Mouse (Mus musculus): ENCODE results near the gene Daxx.
"Not testable (repeated sequence)": the region's sequence is repeated elsewhere in the genome, so short reads cannot be mapped to it uniquely, and the experiment has no call there.

The Daxx gene

DNA sequence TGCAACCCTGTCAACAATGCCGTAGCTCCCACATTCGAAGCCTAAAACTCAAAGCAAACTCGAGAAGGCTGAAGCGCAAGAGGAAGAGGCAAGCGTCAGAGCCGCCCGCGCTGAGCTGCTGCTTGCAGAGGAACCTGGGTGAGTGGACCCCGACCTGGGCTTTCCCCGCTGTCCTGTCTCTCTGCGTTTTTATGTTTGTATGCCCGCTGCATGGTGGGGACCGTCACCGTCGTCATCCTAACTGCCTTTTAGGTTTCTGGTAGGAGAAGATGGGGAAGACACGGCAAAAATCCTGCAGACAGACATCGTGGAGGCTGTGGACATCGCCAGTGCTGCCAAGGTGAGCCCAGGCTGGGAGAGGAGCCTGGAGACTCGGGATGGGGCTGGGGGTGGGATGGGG lies 32.2 kb downstream of the Daxx start:
- DNase-seq (ENCODE audit: low read depth in 2 of 2, low spot score in 2 of 2) = no peak

DNA sequence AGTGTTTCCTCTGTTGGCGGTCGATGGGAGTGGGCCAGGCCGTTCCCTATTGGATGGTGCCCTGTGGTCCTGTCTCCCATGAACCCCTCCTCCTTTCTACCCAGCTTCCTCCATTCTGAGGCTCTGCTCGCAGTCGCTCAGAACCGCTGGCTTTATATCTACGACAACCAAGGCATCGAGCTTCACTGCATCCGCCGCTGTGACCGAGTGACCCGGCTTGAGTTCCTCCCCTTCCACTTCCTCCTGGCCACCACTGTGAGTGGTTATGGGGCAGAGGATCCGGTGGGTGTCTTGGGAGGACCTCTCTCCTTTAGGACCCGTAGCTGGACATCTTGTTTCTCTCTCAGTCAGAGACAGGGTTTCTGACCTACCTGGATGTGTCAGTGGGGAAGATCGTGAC lies 34.2 kb downstream of the Daxx start:
- DNase-seq (ENCODE audit: low read depth in 2 of 2, low spot score in 2 of 2) = no peak

DNA sequence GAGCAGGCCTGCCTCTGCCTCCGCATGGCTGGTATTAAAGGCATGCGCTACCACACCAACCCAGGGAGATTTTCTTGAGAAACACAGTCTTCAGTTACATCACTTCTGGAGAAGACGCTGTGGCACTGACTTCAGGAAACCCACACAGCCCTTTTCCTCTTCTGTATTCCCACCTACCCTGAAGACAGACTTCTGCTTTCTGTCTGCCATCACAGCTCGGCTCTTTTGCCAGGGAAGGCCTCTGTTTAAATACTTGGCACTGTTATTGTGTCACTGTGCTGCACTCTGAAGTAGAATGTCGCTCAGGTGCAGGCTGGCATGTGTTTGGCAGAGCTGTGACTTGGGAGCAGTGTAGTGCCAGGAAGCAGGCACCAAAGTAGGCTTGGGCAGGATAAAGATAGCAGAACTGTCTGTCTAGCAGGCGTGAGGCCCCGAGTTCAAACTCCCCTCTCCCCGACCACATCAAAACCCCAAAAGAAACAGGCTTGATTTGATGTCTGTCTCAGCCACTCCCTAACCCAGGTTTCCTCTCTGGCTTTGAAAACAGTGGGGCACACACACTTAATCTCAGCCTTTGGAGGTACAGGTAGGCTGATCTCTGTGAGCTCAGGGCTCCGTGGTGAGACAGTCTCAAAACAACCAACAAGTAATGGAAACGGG lies 38.3 kb downstream of the Daxx start:
- DNase-seq (ENCODE audit: low read depth in 2 of 2, low spot score in 2 of 2) = peak in 1 of 2 experiments; percentile 61

DNA sequence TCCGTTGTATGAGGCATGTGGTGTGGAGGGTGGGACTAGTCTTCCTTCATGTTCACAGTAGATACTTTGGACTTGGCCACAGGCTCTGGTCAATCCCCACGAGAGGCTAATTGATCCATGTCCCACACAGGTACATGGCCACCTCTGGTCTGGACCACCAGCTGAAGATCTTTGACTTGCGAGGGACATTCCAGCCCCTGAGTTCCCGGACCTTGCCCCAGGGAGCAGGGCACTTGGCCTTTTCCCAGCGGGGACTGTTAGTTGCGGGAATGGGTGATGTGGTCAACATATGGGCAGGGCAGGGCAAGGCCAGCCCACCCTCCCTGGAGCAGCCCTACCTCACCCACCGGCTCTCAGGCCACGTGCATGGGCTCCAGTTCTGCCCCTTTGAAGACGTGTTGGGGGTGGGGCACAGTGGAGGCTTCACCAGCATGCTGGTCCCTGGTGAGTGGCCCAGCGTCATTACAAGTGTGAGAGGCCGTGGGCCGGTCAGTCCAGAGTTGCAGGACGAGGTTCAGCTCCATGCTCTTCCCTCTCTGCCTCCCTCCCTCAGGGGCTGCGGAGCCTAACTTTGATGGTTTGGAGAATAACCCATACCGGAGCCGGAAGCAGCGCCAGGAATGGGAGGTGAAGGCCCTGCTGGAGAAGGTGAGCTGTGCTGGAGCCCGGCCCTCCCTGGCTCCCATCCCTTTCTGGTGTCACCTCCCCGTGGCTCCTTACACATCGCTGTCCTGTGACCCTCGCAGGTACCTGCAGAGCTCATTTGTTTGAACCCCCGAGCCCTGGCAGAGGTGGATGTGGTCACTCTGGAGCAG lies 39.1 kb downstream of the Daxx start:
- no peak for DNase-seq (ENCODE audit: low read depth in 2 of 2, low spot score in 2 of 2)

DNA sequence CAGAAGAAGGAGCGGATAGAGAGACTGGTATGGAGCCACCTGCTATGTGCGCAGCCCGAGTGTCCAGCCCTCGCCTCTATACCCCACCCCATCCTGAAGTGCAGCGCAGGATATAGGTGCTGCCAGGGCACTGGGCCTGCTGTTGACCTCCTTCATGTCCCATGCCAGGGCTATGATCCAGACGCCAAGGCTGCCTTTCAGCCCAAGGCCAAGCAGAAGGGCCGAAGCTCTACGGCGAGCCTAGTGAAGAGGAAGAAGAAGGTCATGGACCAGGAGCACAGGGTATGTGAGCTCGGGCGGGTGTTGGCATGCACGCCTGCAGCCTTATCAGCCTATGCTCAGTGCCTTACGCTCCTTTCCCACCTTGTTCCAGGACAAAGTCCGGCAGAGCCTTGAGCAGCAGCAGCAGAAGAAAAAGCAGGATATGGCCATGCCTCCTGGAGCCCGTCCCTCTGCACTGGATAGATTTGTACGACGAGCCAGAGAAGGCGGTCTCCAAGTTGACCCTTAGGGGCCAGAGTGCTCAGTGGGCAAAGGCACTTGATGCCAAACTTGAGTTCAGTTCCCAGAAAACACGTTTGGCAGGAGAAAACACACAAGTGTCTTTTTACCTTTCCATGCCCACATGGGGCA lies 39.8 kb downstream of the Daxx start:
- no peak for DNase-seq (ENCODE audit: low read depth in 2 of 2, low spot score in 2 of 2)

DNA sequence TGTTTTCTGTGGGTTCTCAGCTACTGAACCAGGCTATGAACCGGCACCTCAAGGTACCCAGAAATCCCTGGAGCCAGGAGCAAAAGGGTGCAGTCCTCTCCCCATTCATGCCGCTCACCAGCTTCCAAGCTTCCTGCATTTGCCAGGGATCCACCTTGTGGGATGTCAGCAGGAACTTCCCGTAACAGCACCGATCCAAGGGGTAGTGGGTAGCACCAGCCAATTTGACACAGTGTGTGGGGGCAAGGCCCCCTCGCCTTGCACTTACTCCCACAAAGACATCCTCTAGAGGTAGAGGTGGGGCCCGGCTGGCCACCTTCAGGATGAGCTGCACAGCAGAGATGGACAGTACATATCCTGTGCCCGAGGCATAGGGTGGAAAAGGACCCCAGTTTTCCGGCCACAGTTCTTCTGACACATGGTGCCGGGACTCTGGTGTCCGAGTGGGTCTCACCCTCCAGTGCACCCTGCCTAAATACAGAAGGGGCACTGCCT lies 41.0 kb downstream of the Daxx start:
- no peak for DNase-seq (ENCODE audit: low read depth in 2 of 2, low spot score in 2 of 2)

DNA sequence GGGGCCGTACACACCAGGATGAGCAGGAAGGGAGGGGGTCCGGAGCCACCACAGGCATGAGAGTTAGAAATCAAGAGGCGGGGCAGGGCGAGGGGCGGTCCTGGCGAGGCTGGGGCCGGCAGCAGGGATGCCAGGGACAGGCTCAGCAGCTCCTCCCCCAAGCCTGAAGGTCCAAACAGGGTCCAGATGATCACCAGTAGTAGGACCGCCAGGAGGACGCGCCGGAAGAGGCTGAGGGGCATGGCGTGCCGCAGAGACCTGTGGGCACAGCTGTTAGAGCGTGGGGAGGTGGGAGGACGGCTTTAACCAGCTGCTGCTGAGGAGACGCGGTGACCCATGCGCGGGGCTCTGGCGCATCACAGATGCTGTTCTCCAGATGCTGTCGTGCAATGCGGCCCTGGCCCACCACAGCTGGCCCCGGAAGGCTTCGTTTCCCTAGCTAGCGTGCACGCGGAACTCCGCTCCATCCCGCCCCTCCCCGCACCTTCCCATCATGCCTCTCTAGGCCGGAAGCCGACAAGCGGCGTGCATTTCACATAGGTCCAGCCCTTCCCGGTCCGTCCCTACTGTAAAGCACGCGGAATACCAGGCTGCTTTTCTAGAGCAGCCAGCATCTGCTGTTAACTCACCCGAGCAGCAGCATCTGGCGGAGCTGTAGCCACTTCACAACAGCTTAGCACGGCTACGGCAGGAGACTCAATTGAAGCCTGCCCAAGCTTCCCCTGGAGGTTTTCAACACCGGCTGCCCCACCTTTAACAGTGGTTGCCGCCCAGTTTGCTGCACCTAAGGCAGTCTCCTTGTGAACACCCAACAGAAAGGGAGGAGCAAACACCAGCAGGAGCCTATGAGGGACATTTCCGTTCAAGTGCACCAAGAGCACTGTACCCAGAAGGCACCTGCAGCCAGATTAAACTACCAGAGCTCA lies 42.1 kb downstream of the Daxx start, which contains the start of gene B3galt4:
TSS of gene B3galt4 (minus strand) at position 468 of the 926 bp plus-strand sequence.
- peak; percentile 70 to 74 for DNase-seq (ENCODE audit: low read depth in 2 of 2, low spot score in 2 of 2)

DNA sequence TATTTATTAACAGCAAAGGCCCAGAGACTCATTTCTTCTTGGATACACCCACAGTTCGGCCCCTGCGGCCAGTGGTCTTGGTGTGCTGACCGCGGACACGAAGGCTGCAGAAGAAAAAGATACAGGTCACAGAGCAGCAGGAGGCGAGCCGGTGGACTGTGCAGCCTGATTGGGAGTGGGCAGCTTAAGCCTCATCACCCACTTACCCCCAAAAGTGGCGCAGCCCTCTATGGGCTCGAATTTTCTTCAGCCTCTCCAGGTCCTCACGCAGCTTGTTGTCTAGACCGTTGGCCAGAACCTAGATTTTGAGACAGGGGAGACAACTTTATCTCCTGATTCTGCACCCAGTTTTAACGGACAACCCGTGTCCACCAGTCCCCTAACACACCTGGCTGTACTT lies 42.8 kb downstream of the Daxx start:
- not testable (repeated sequence) for DNase-seq (ENCODE audit: low read depth in 2 of 2, low spot score in 2 of 2)

DNA sequence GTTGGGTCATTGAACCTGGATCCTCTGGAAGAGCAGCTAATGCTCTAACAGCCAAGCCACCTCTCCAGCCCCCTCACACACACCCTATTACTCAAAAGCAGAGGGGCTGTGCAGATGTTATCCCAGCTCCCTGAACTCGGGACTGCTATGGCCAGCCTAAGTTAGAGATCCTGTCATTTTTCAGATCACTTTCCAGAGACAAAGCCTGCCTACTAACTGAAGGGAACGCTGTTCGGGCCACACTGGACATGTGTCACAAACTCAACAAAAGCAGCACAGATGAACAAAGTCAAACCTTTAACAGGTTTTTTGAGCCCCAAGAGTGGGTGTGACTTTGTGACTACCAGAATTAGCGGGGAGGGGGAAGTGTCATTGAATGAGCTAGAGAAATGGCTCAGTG lies 43.7 kb downstream of the Daxx start:
- no peak for DNase-seq (ENCODE audit: low read depth in 2 of 2, low spot score in 2 of 2)

DNA sequence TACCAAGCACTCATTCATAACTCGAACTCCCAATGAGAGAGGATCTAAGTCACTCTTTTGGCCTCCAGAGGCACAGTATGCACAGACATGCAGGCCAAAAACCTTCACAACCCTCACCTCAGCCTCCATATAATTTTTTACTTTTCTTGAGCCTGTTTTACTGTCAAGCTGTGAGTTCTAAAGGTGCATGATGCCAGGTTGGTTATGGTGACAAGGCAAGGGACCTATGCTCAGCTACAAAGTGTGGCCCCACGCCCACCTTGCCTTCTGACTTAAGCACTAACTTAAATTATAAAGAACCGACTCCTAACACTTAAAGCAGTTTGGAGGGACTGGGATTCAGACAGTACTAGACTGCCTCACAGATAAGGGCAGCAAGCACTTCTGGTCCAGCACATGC lies 44.1 kb downstream of the Daxx start:
- no peak for DNase-seq (ENCODE audit: low read depth in 2 of 2, low spot score in 2 of 2)

DNA sequence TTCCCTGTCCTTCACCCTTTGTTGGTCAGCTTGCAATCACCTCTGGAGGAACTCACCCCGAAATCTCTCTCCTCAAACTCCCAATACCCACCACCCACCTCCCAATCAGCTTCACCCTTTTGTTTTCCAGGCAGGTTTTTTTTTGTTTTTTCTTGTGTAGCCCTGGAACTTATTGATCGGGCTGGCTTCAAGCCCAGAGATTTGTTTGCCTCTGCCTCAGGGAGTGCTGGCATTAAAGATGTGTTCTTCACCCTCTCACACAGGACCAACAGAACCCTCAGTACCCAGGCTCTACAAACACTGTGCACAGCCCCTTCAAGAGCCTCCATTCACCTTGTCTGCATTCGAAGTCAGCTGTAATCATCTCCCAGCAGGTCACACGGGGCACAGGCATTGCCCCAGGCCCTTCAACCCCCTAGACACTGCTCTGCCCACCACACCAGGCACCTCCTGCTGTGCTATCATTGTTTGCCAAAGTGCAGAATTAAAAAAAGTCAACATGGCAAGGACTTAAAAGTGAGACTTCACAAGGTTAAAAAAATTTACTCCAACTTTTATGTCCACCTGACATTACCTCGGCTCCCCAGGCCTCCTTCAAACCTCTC lies 44.8 kb downstream of the Daxx start:
- no peak for DNase-seq (ENCODE audit: low read depth in 2 of 2, low spot score in 2 of 2)

DNA sequence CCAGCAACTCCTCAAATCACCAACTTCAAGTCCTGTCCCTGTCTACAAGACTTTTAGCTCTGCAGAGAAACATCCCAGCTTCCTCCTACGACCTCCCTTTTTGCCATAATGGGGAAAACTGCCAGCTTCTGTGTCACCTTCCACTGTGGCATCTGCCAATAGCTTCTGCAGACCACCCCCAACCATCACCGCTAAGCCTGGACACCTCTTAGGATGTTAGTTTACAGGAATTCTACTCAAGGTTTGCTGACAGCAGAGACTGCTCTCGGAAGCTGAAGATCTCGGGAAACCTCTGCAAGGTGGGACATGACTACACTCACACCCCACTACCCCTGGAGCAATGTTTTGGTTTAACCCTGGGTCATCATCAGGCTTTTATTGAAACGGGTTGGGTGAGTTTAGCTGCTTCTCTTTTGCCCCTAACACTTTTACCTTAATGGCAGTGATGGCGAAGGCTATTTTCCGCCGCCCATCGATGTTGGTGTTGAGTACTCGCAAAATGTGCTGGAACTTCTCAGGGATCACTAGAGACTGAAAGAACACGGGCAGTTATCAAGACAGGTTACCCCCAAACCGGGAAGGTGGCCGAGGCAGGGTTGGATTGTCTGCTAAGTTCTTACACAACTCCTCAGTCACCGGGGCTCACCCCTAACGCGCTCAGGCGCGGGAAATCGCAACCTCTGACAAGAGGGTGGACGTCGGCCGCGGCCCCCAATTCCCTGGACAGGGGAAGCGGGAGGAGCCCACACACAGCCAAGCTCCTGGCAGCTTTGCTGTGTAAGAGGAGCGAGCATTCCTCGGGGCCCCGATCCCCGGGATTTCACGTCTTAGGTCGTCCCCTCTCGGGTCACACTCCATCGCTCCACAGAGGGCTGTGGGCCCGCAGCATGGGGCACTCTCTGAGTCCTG lies 45.7 kb downstream of the Daxx start:
- no peak for DNase-seq (ENCODE audit: low read depth in 2 of 2, low spot score in 2 of 2)

DNA sequence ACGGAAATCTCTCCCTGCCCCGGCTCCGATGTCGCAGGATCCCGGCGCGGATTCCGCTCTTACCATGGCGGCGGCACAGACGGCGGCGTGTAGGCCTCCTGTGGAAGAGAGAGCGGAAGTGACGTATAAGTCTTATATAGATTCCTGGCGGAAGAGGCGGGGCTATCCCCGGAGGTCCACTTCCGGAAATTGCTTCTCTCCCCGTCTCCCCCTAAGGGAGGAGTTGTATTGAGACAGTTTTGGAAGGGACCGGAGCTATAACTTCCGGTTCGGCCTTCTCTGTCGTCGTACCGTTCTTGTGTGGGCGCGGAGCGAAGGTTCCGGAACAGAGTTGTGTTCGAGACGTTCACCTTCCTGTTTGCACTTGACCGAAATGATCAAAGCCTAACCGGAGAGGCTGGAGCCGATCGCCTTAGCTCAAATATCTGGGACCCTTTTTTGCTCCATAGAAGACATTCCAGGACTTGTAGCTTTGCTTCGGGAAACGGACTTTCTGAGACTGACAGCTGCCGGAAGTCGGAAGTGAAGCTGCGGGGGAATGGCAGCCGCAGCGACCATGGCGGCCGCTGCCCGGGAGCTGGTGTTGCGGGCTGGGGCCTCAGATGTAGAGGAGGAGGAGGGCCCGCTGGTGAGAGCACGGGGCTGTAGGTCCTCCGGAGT lies 46.5 kb downstream of the Daxx start, which contains the start of the genes Vps52 and Rps18:
TSS of gene Vps52 (plus strand) at position 258 of the 660 bp plus-strand sequence.
TSS of gene Rps18 (minus strand) at position 447 of the 660 bp plus-strand sequence.
- DNase-seq (ENCODE audit: low read depth in 2 of 2, low spot score in 2 of 2) = peak; percentile 97 to 98

DNA sequence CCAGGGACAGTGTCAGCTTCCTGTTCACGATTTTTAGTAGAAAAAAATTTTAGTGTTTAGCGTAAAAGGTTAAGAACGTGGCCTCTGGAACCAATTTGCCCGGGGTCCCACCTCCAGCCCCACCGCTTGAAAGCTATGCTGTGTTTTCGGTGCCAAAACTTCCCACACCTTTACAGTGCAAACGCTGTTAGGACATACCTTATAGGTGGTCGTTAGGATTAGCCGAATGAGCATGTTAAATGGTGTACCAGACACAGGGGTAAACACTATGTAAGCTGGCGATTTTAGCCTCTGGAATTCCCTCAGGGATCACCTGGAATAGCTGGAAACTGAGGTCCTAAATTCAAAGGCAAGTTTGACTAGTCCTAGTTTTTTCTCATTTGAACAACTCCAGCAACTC lies 47.1 kb downstream of the Daxx start:
- no peak for DNase-seq (ENCODE audit: low read depth in 2 of 2, low spot score in 2 of 2)

DNA sequence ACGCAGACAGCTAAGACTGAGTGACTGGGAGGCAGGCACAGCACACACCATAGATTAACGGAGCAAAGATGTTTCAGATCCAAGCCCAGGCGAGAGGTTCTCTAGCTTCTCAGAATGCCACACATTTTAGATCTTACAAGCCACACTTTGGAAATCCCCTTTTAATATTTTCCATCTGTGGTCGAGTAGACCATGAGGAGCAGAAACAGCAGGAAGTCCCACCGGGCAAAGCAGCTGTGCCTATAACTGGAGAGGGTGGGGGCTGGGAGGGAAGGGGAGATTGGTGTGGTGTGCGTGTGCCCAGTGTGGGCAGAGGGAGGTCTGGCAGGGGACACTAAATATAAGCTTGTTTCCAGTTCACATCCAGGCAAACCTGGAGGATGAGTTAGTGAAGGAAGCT lies 48.3 kb downstream of the Daxx start:
- no peak for DNase-seq (ENCODE audit: low read depth in 2 of 2, low spot score in 2 of 2)

DNA sequence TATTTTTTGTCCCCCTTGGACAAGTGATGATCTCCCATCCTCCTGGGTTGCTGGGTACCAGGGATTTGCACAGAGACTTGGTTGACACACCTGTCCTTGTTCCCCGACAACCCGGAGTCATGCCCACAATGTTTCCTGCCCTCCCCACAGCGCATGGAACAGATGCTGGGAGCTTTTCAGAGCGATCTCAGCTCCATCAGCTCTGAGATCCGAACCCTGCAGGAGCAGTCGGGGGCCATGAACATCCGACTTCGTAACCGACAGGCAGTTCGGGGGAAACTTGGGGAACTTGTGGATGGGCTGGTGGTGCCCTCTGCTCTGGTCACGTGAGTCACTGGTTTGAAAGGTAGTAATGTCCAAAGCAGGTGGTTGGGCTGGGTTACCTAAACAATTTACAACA lies 49.2 kb downstream of the Daxx start:
- DNase-seq (ENCODE audit: low read depth in 2 of 2, low spot score in 2 of 2) = no peak

DNA sequence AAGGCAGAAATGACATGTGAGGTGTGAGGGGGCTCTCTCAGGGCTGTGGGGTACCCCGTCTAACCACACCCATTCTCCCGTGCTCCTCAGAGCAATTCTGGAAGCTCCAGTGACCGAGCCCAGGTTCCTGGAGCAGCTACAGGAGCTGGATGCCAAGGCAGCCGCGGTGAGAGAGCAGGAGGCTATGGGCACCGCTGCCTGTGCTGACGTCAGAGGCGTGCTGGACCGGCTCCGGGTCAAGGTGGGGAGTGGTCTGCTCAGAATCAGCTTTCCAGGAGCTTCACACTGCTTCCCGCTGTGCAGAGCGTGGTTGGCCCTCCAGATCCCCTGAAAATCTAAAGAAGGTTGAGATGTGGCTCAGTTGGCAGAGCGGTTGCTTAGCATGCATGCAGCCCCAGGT lies 49.9 kb downstream of the Daxx start:
- DNase-seq (ENCODE audit: low read depth in 2 of 2, low spot score in 2 of 2) = no peak

DNA sequence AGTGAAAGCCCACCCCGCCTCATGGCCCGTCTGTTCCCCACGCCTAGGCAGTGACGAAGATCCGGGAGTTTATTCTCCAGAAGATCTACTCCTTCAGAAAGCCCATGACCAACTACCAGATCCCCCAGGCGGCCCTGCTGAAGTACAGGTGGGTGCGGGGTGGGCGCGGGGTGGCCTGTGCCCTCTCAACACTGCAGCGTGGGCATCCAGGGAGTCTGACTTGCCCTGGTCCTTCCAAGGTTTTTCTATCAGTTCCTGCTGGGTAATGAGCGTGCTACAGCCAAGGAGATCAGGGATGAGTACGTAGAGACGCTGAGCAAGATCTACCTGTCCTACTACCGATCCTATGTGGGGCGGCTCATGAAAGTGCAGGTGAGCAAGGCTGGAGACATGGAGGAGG lies 50.7 kb downstream of the Daxx start:
- no peak for DNase-seq (ENCODE audit: low read depth in 2 of 2, low spot score in 2 of 2)

DNA sequence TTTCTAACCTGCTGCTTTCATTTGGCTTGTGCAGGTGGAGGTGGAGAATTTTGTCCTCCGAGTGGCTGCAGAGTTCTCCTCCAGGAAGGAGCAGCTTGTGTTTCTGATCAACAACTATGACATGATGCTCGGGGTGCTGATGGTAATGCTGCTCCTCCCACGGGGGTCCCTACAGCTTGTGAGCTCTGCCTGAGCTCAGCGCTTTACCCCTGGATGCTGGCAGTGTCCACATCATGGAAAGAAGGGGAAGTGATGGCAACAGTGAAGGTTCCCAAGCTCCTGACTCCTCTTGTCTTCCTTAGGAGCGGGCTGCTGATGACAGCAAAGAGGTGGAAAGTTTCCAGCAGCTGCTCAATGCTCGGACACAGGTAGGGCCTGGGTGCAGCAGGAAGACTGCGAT lies 53.7 kb downstream of the Daxx start:
- no peak for DNase-seq (ENCODE audit: low read depth in 2 of 2, low spot score in 2 of 2)

Data from CD8-positive naive resting alpha-beta T cell, adult 2 months (primary cell).